Mouse (Mus musculus): Measurements from ENCODE around the gene Cyp2a4. TPM values are rescaled to one million over a fixed set of nuclear protein-coding genes. Genes with fewer than 3 reads are reported as not detected.

Gene Cyp2a4
- polyA plus RNA-seq, 1 experiment, result not detected

Other genes starting within 250 kb of the Cyp2a4 start
- gene Cyp2b13, start 245.7 kb upstream of the Cyp2a4 start, polyA plus RNA-seq (2012; rRNA removed), result 0.29 TPM in 1 of 2 replicates, not detected in the other
- gene Cyp2b9, start 133.8 kb upstream of the Cyp2a4 start, polyA plus RNA-seq (2012; rRNA removed), result 0.60 TPM in 1 of 2 replicates, not detected in the other
- gene Vmn1r184, start 46.8 kb upstream of the Cyp2a4 start, polyA plus RNA-seq (2012; rRNA removed), result not detected in 2 replicates
- not detected in 2 replicates for gene Nlrp9c, start 96.5 kb downstream of the Cyp2a4 start, polyA plus RNA-seq (2012; rRNA removed)
- not detected in 2 replicates for gene Nlrp4a, start 127.9 kb downstream of the Cyp2a4 start, polyA plus RNA-seq (2012; rRNA removed)
- not detected in 2 replicates for gene Nlrp9a, start 227.9 kb downstream of the Cyp2a4 start, polyA plus RNA-seq (2012; rRNA removed)